Mouse (Mus musculus) neural tube, embryonic 13.5 days (tissue): ENCODE results near the gene Ino80b. TPM values are rescaled to one million over a fixed set of nuclear protein-coding genes. Genes with fewer than 3 reads are reported as not detected.

ENCODE experiments used
- microRNA counts: library from miRNA; unstranded; fragments of <30 nt; microRNA quantifications from one replicate; lab custom pipeline; 2016
- microRNA-seq: library from miRNA; unstranded; fragments of <30 nt; microRNA quantifications from one replicate; pipeline ENCODE4, GENCODE M21; 2016
- polyA plus RNA-seq: library from polyadenylated mRNA; unstranded; fragments of >200 nt; fragmentation: Nextera tagmentation; extraction: Ambion mirVana; gene quantifications from 2 replicates; pipeline ENCODE4 v1.2.1, GENCODE M21; 2015

Gene Ino80b
- polyA plus RNA-seq, 1 experiment from 2014 or later = 13.0 TPM

MicroRNA genes within 50 kb of the gene (microRNA counts, 519-probe panel; counts per million panel counts)
- microRNA mmu-miR-3470a+mmu-miR-3470b (lab: Ali Mortazavi, UCI) = not detected

Small RNA genes lying within 50 kb of the gene (microRNA-seq; reads per million reads assigned to microRNA genes)
- not detected for gene Mir3470a

Other genes with a start within 250 kb of the Ino80b start
- gene Sema4f, start 185.7 kb downstream of the Ino80b start, polyA plus RNA-seq = 20.5 and 22.3 TPM in 2 replicates
- gene M1ap, start 178.5 kb downstream of the Ino80b start, polyA plus RNA-seq = not detected in 2 replicates
- 3.6 and 6.1 TPM in 2 replicates for gene Dok1, start 92.0 kb downstream of the Ino80b start, polyA plus RNA-seq
- gene Loxl3, start 91.3 kb downstream of the Ino80b start, polyA plus RNA-seq = 7.9 and 10.4 TPM in 2 replicates
- gene Aup1, start 70.9 kb downstream of the Ino80b start, polyA plus RNA-seq = 169 and 179 TPM in 2 replicates
- 70.1 and 72.8 TPM in 2 replicates for gene Htra2, start 70.2 kb downstream of the Ino80b start, polyA plus RNA-seq
- gene Dqx1, start 67.6 kb downstream of the Ino80b start, polyA plus RNA-seq = 0.77 and 1.0 TPM in 2 replicates
- gene Tlx2, start 55.1 kb downstream of the Ino80b start, polyA plus RNA-seq = 13.3 and 16.1 TPM in 2 replicates
- 55.2 and 55.4 TPM in 2 replicates for gene Pcgf1, start 47.6 kb downstream of the Ino80b start, polyA plus RNA-seq
- gene Lbx2, start 39.1 kb downstream of the Ino80b start, polyA plus RNA-seq = not detected in 2 replicates
- 3.2 and 4.9 TPM in 2 replicates for gene Ccdc142, start 23.8 kb downstream of the Ino80b start, polyA plus RNA-seq
- 4.5 and 5.2 TPM in 2 replicates for gene Gm42688, start 23.8 kb downstream of the Ino80b start, polyA plus RNA-seq
- 133 TPM in 2 replicates for gene Mrpl53, start 16.4 kb downstream of the Ino80b start, polyA plus RNA-seq
- gene Mogs, start 9.9 kb downstream of the Ino80b start, polyA plus RNA-seq = 26.8 and 29.1 TPM in 2 replicates
- gene Wbp1, start 3.9 kb downstream of the Ino80b start, polyA plus RNA-seq = 202 and 228 TPM in 2 replicates
- gene Rtkn, start 10.0 kb upstream of the Ino80b start, polyA plus RNA-seq = 18.9 and 20.7 TPM in 2 replicates
- 14.9 and 16.0 TPM in 2 replicates for gene Wdr54, start 31.0 kb upstream of the Ino80b start, polyA plus RNA-seq
- 2.1 and 3.3 TPM in 2 replicates for gene 1700003E16Rik, start 31.0 kb upstream of the Ino80b start, polyA plus RNA-seq
- gene Dctn1, start 40.5 kb upstream of the Ino80b start, polyA plus RNA-seq = 165 and 176 TPM in 2 replicates
- 0.17 and 0.56 TPM in 2 replicates for gene Slc4a5, start 94.4 kb upstream of the Ino80b start, polyA plus RNA-seq
- 27.6 and 27.8 TPM in 2 replicates for gene Mthfd2, start 200.5 kb upstream of the Ino80b start, polyA plus RNA-seq
- 29.2 and 32.8 TPM in 2 replicates for gene Mob1a, start 200.6 kb upstream of the Ino80b start, polyA plus RNA-seq
- 68.5 and 70.4 TPM in 2 replicates for gene Bola3, start 223.7 kb upstream of the Ino80b start, polyA plus RNA-seq